Mouse (Mus musculus) embryonic facial prominence, embryonic 12.5 days (tissue): ENCODE measurements at regions not wholly inside any gene's neighbourhood (a gene's known extent, or its start where the extent isn't known, plus 50 kb on each side); places are given as distances from the start of the nearest gene placed in this dataset.
"Not testable (repeated sequence)": the region's sequence is repeated elsewhere in the genome, so short reads cannot be mapped to it uniquely, and the experiment has no call there.

ENCODE experiments used
- ATAC-seq: fragments of 200-750 bp; cut with Nextera tagmentation; 2 replicates; pipeline ENCODE4 v1.8.0; 2017; ENCODE audit not compliant: insufficient number of reproducible peaks, insufficient read depth, low FRiP score, low TSS enrichment
- H3K27ac ChIP-seq: fragments of 300-500 bp; sonication (generic); 2 replicates; pipeline ENCODE4 v1.5.1; 2016; ENCODE audit warnings: mild to moderate bottlenecking
- H3K27me3 ChIP-seq: fragments of 300-500 bp; sonication (generic); 2 replicates; pipeline ENCODE4 v1.6.1; 2016; ENCODE audit warnings: mild to moderate bottlenecking, moderate library complexity
- H3K36me3 ChIP-seq: fragments of 300-500 bp; sonication (generic); 2 replicates; pipeline ENCODE4 v1.6.1; 2016; ENCODE audit warnings: mild to moderate bottlenecking
- H3K4me1 ChIP-seq: fragments of 300-500 bp; sonication (generic); 2 replicates; pipeline ENCODE4 v1.6.1; 2016
- H3K4me2 ChIP-seq: fragments of 300-500 bp; sonication (generic); replicated peaks from 2 replicates; pipeline ENCODE4 v1.6.1; 2016; ENCODE audit warnings: mild to moderate bottlenecking, moderate library complexity
- H3K4me3 ChIP-seq: fragments of 300-500 bp; sonication (generic); 2 replicates; pipeline ENCODE4 v1.5.1; 2016; ENCODE audit warnings: mild to moderate bottlenecking
- H3K9ac ChIP-seq: fragments of 300-500 bp; sonication (generic); 2 replicates; pipeline ENCODE4 v1.6.1; 2016; ENCODE audit warnings: mild to moderate bottlenecking, moderate library complexity
- H3K9me3 ChIP-seq: fragments of 300-500 bp; sonication (generic); 2 replicates; pipeline ENCODE4 v1.6.1; 2016; ENCODE audit warnings: mild to moderate bottlenecking, moderate library complexity
- WGBS: fragments of 180-500 bp; shearing (Covaris S2); methylation state at CpG from one replicate; pipeline ENCODE4 v1.1.7; 2016; 5-methylcytosine and 5-hydroxymethylcytosine counted together

DNA sequence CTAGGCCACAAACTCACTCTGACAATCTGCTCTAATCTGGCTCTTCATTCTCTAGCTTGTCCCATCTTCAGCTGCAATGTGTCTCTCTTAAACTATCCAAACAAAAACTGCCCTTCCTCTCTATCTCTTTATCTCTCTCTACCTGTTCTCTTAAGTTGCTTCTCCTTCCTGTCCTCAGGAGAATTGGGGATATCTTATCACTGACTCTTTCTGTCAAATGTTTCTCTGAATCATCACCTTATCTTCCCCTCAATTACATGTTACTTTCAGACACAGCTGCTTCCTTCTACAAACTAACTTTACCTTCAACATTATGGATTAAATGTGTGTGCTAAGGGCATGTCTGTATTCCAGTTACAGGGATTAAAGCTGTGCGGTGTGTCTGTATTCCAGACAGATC is 671.4 kb downstream of the Pla2g4a start:
- H3K36me3 ChIP-seq, result no peaks in the 10 kb centered on the region
- 95% methylated on average over 1 of the region's 1 CpGs for WGBS
- no peak overlapping the region for H3K9ac ChIP-seq
- ATAC-seq, result no peak
- no peaks in the 10 kb centered on the region for H3K9me3 ChIP-seq
- no peak overlapping the region for H3K4me3 ChIP-seq
- H3K4me2 ChIP-seq, result no peak overlapping the region
- H3K27me3 ChIP-seq, result no peaks in the 10 kb centered on the region
- H3K27ac ChIP-seq, result no peak overlapping the region
- no peaks in the 10 kb centered on the region for H3K4me1 ChIP-seq

DNA sequence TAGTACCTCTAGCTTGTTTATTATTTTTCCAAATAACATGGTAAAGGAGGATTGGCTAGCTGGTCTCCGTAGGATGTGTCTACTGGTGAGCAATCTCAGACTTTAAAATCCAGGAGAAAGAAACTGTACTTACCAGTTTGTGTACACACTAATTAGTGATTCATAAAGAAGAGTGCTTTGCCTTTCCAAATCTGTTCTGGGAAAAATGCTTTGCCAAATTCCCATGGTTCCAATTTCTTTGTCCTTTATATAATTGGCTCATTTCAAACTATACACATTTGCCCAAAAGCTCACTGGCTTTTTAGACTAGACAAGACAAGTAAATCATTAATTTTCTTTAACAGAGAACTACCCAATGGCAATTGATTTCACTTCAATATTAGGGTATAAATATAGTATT is 686.2 kb downstream of the Pla2g4a start:
- 85% methylated on average over 1 of the region's 1 CpGs for WGBS
- H3K4me1 ChIP-seq, result no peaks in the 10 kb centered on the region
- H3K27me3 ChIP-seq, result no peaks in the 10 kb centered on the region
- H3K27ac ChIP-seq, result no peak overlapping the region
- no peaks in the 10 kb centered on the region for H3K9me3 ChIP-seq
- no peak overlapping the region for H3K4me3 ChIP-seq
- ATAC-seq, result no peak
- H3K36me3 ChIP-seq, result no peaks in the 10 kb centered on the region
- H3K9ac ChIP-seq, result no peak overlapping the region
- H3K4me2 ChIP-seq, result no peak overlapping the region

DNA sequence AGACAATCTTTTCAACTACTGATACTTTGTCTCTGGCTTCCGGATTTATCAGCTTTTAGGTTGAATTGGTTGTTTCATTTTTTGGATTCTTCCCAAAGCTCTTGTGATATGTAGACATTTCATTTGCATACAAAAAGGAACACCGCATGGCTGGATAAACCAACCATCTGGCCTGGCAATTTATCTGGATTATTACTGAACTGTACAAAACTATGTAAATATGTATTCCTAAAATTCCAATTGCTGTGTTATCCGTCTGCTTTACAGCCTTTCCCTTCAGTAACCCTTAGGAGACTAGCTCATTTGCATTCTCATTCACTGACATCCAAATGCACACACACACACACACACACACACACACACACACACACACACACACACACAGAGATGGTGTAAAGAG is 704.2 kb downstream of the Pla2g4a start:
- Histone ChIP-seq H3K4me2 (no peak overlapping the region), H3K36me3 (no peaks in the 10 kb centered on the region), H3K9me3 (no peaks in the 10 kb centered on the region), H3K27me3 (no peaks in the 10 kb centered on the region), H3K4me1 (no peaks in the 10 kb centered on the region), H3K4me3 (no peak overlapping the region), H3K27ac (no peak overlapping the region), H3K9ac (no peak overlapping the region)
- ATAC-seq, result no peak
- WGBS, result 86% methylated on average over 3 of the region's 3 CpGs

DNA sequence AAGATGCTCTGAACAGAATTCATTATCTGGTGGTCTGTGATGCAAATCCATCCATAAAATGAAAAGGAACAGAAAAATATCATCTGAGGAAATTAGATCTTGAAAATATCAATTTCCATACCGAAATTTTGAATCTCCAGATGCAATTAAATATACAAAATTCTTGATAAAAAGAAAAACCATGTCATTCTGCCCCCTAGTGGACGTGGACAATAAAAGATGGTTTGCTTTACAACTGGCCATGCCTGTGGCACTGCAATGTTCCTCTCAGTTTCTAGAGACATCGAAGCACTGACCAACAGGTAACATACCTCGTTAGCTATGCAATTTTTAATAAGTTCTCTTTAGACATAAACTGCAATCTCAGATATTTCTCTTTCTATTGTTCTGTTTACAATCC is 706.9 kb downstream of the Pla2g4a start:
- H3K27me3 ChIP-seq, result no peaks in the 10 kb centered on the region
- ATAC-seq, result no peak
- H3K4me2 ChIP-seq, result no peak overlapping the region
- 42% methylated on average over 4 of the region's 4 CpGs for WGBS
- H3K9me3 ChIP-seq, result no peaks in the 10 kb centered on the region
- H3K4me1 ChIP-seq, result no peaks in the 10 kb centered on the region
- H3K4me3 ChIP-seq, result no peak overlapping the region
- H3K27ac ChIP-seq, result no peak overlapping the region
- no peaks in the 10 kb centered on the region for H3K36me3 ChIP-seq
- H3K9ac ChIP-seq, result no peak overlapping the region

DNA sequence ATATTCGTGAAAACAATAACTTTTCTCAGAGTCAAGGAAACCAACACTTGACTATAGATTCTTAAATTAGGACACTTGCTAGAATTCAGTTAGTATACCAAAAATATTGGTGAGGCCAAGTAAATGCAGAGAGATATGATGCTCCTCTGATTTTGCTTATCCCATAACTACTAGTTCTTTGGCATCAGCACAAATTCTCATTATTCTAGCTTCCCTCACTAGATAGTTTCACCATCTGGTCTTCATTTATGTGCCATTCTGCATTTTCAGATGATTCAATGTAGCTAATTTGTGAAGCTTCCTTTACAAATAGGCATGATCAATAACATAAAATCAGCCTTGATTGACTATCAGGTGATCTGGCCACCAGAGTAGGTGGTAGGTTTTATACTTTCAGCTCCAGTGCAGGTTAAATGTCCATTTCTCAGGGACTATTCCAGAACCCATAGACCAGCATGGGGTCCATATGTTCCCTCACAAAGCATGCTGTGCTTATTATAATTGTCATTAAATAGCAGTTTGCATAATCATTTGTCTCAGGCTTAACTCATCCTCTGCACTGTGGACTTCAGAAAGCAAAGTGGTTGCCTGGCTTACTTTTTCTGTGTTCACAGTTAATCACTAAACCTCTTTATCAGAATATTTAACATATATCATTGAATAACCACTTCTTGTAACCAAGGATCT is 722.6 kb downstream of the Pla2g4a start:
- Histone ChIP-seq H3K36me3 (no peaks in the 10 kb centered on the region), H3K4me2 (no peak overlapping the region), H3K27me3 (no peaks in the 10 kb centered on the region), H3K9ac (no peak overlapping the region), H3K4me3 (no peak overlapping the region), H3K4me1 (no peaks in the 10 kb centered on the region), H3K9me3 (no peaks in the 10 kb centered on the region), H3K27ac (no peak overlapping the region)
- ATAC-seq, result no peak
- 79% methylated on average over 1 of the region's 1 CpGs for WGBS

DNA sequence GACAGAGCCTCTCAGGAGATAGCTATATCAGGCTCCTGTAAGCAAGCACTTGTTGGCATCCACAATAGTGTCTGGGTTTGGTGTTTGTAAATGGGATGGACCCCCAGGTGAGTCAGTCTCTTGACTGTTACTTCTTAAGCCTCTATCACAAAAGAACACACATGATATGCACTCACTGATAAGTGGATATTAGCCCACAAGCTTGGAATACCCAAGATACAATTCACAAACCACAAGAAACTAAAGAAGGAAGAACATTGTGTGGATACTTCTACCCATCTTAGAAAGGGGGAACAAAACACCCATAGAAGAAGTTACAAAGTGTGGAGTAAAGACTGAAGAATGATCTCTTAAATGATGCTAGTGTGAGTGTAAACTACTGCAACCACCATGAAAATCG is 733.9 kb downstream of the Pla2g4a start:
- not testable (repeated sequence) for H3K27me3 ChIP-seq, H3K4me2 ChIP-seq, H3K27ac ChIP-seq, H3K36me3 ChIP-seq, ATAC-seq, H3K9me3 ChIP-seq, H3K9ac ChIP-seq, H3K4me1 ChIP-seq, H3K4me3 ChIP-seq
- WGBS, result 95% methylated on average over 1 of the region's 1 CpGs

DNA sequence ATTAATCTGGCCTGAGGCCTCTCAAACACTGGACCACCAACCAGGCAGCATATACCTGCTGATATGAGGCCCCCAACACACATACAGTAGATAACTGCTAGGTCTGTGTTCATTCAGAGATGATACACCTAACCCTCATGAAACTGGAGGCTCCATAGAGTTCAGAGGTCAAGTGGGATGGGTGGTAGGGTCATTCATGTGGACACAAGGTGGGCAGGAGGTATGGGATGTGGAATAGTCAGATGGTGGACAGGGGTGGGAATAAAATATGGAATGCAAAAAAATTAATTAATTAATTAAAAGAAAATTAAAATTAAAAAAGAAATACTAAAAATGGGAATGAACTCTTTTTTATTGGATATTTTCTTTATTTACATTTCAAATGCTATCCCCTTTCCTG is 734.7 kb downstream of the Pla2g4a start:
- no peak overlapping the region for H3K27ac ChIP-seq
- H3K4me1 ChIP-seq, result no peaks in the 10 kb centered on the region
- H3K9ac ChIP-seq, result no peak overlapping the region
- H3K4me2 ChIP-seq, result no peak overlapping the region
- peak; percentile 47; the same call in 1 of the 2 replicates for ATAC-seq
- H3K9me3 ChIP-seq, result no peaks in the 10 kb centered on the region
- no peak overlapping the region for H3K4me3 ChIP-seq
- H3K27me3 ChIP-seq, result no peaks in the 10 kb centered on the region
- no peaks in the 10 kb centered on the region for H3K36me3 ChIP-seq

DNA sequence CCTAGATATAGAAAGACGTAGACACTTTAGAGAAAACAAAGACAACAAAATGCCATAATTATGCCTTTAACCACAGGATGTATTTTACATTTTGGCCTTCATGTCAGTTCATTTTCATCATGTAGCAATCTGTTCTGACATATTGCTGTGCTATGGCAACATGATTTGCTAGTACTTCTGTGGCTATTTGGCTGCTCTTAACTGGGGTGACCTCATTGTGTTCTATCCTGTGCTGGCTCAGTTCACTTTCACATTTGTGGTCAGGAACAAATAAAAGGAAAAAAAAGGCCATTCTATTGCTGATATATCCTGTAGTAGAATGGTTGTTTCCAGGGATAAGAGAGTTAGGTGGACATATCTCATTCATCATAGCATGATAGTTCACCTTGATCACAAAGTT is 758.5 kb downstream of the Pla2g4a start:
- Histone ChIP-seq H3K4me2 (no peak overlapping the region), H3K27me3 (no peaks in the 10 kb centered on the region), H3K36me3 (no peaks in the 10 kb centered on the region), H3K9me3 (no peaks in the 10 kb centered on the region), H3K27ac (no peak overlapping the region), H3K4me3 (no peak overlapping the region), H3K9ac (no peak overlapping the region), H3K4me1 (no peaks in the 10 kb centered on the region)
- 85% methylated on average over 1 of the region's 1 CpGs for WGBS
- no peak for ATAC-seq

DNA sequence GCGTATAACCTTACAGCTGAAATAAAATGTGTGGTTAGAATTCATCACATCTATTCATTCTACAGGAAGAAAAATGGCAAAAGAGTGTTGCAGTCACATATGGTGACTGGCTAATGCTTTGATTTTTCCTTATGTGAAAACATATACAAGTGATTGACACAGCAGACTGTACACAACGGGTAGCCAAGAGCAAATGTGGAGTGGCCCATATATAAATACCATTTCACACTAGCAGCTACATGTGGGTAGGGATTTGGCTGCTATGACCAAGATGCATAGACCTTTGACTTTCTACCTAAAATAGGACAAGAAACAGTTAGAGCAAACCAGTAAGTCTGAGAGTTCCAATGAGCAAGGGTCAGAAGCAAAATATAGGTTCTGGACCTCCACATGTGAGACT is 761.8 kb downstream of the Pla2g4a start:
- H3K9me3 ChIP-seq, result no peaks in the 10 kb centered on the region
- 87% methylated on average over 2 of the region's 2 CpGs for WGBS
- no peak overlapping the region for H3K27ac ChIP-seq
- H3K9ac ChIP-seq, result no peak overlapping the region
- H3K4me1 ChIP-seq, result no peaks in the 10 kb centered on the region
- H3K27me3 ChIP-seq, result no peaks in the 10 kb centered on the region
- no peaks in the 10 kb centered on the region for H3K36me3 ChIP-seq
- no peak for ATAC-seq
- H3K4me3 ChIP-seq, result no peak overlapping the region
- no peak overlapping the region for H3K4me2 ChIP-seq

DNA sequence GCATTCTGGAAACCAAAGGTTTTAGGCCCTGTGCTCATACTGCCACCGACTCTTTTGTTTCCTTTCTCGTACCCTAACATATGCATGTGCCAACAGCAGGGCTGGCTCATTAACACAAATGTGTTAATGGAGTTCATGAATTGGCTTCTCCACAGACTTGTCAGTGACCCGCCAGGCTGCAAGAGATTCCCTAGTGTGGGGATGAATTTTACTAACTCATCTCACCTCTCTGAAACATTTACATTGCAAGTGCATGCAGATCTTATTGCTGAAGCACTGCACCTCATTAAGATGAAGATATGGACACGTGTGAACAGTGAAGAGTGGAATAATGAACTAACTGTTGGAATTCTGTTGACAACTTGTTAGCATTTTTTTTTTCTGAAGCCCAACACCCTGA is 762.2 kb downstream of the Pla2g4a start:
- Histone ChIP-seq H3K36me3 (no peaks in the 10 kb centered on the region), H3K27me3 (no peaks in the 10 kb centered on the region), H3K9me3 (no peaks in the 10 kb centered on the region), H3K27ac (no peak overlapping the region), H3K4me1 (no peaks in the 10 kb centered on the region), H3K4me2 (no peak overlapping the region), H3K9ac (no peak overlapping the region), H3K4me3 (no peak overlapping the region)
- WGBS, result 79% methylated on average over 4 of the region's 4 CpGs
- ATAC-seq, result no peak
